ENCODE assay signal across 13 mouse cellular contexts in genomic region chr14:118226471-118227155, GRCm38 (mm10). TPM values are rescaled to one million over a fixed set of nuclear protein-coding genes. Genes with fewer than 3 reads are reported as not detected.
DNase-seq lines count a peak whose midpoint lies in the region; ATAC-seq lines count a peak whose summit lies in the region.
"Had no signal": no experiment of that assay in that cellular context is flagged by ENCODE, and none has a peak within 500 bp of the region (broad histone marks: within the 10 kb centered on the region; RNA-seq: fewer than 3 reads in every experiment).

No protein-coding gene starts in this region.

- peak overlapping the region; percentile 49 for H3K4me2 ChIP-seq in heart, embryonic 12.5 days
- H3K4me2 ChIP-seq in hindbrain, embryonic 13.5 days: peak overlapping the region; percentile 39

- no peak for DNase-seq in heart, adult 8-10 months (ENCODE audit: low spot score)
- DNase-seq in embryo, embryonic 9.5 days (ENCODE audit: extremely low spot score): peak; percentile 64
- DNase-seq in neural tube, embryonic 10.5 days (ENCODE audit: extremely low spot score, low spot score): peak; percentile 69
- DNase-seq in thymus, postnatal 10 days (ENCODE audit: low spot score in 2 of 2): no peak

- H3K27me3 ChIP-seq in heart, embryonic 12.5 days (replicated peaks): peaks cover 91% of the 10 kb centered on the region
- H3K27me3 ChIP-seq in hindbrain, embryonic 13.5 days: peaks cover 91% of the 10 kb centered on the region

- under 1% methylated on average over 21 of the region's 21 CpGs for WGBS in heart, embryonic 12.5 days
- WGBS in hindbrain, embryonic 13.5 days: under 1% methylated on average over 21 of the region's 21 CpGs

- no peaks in the 10 kb centered on the region for H3K9me3 ChIP-seq in heart, embryonic 12.5 days (replicated peaks)
- no peaks in the 10 kb centered on the region for H3K9me3 ChIP-seq in hindbrain, embryonic 13.5 days
- H3K9me3 ChIP-seq: embryonic facial prominence, embryonic 12.5 days had no signal

- no peak overlapping the region for H3K27ac ChIP-seq in heart, embryonic 12.5 days (ENCODE audit: poor library complexity, severe bottlenecking)
- no peak overlapping the region for H3K27ac ChIP-seq in hindbrain, embryonic 13.5 days
- H3K27ac ChIP-seq: embryonic facial prominence, embryonic 12.5 days had no signal

- ATAC-seq in heart, embryonic 12.5 days (ENCODE audit: insufficient number of reproducible peaks, low FRiP score): no peak
- no peak for ATAC-seq in hindbrain, embryonic 13.5 days (ENCODE audit: low FRiP score)
- ATAC-seq in megakaryocyte-erythroid progenitor cell, adult 5-6 weeks (replicated peaks; ENCODE audit: low FRiP score, low TSS enrichment, poor library complexity, severe bottlenecking): no peak
- no peak for ATAC-seq in CD4-positive, CD25-positive, alpha-beta regulatory T cell, adult 4 months

- H3K36me3 ChIP-seq in heart, embryonic 12.5 days: no peaks in the 10 kb centered on the region
- H3K36me3 ChIP-seq in hindbrain, embryonic 13.5 days: no peaks in the 10 kb centered on the region
- H3K36me3 ChIP-seq: embryonic facial prominence, embryonic 12.5 days had no signal

- no peak overlapping the region for H3K9ac ChIP-seq in heart, embryonic 12.5 days
- H3K9ac ChIP-seq in hindbrain, embryonic 13.5 days: no peak overlapping the region
- H3K9ac ChIP-seq: embryonic facial prominence, embryonic 12.5 days had no signal

- H3K4me3 ChIP-seq in heart, embryonic 12.5 days: no peak overlapping the region
- no peak overlapping the region for H3K4me3 ChIP-seq in hindbrain, embryonic 13.5 days

- peaks cover 21% of the 10 kb centered on the region for H3K4me1 ChIP-seq in heart, embryonic 12.5 days (replicated peaks)
- H3K4me1 ChIP-seq in hindbrain, embryonic 13.5 days (replicated peaks): peaks cover 45% of the 10 kb centered on the region

RNA-seq across cellular contexts. Expression of gene Sox21, which starts 10.2 kb away (rescaled TPM):
- 0.05 TPM in 1 of 2 replicates, not detected in the other for polyA plus RNA-seq in heart, embryonic 12.5 days (2016; fragmentation: Nextera tagmentation; extraction: Ambion mirVana)
- not detected for total RNA-seq in heart, adult 8-10 months (2022)
- 6.7 and 6.9 TPM in 2 replicates for polyA plus RNA-seq in hindbrain, embryonic 13.5 days (2015; fragmentation: Nextera tagmentation; extraction: Ambion mirVana)
- total RNA-seq in megakaryocyte-erythroid progenitor cell, adult 5-6 weeks (2014; fragmentation: Nextera tagmentation): not detected in 2 replicates
- total RNA-seq in megakaryocyte-erythroid progenitor cell, adult 5-6 weeks (2017): not detected in 2 replicates
- polyA plus RNA-seq in CD4-positive, CD25-positive, alpha-beta regulatory T cell, adult 4 months (2017; shearing (Covaris generic)): not detected
- polyA plus RNA-seq: spleen, adult 2 months had no signal

RNA-seq across cellular contexts. Expression of gene Gm9376, which starts 40.1 kb away (rescaled TPM):
- not detected in 2 replicates for polyA plus RNA-seq in heart, embryonic 12.5 days (2016; fragmentation: Nextera tagmentation; extraction: Ambion mirVana)
- not detected for total RNA-seq in heart, adult 8-10 months (2022)
- polyA plus RNA-seq in hindbrain, embryonic 13.5 days (2015; fragmentation: Nextera tagmentation; extraction: Ambion mirVana): not detected in 2 replicates
- total RNA-seq in megakaryocyte-erythroid progenitor cell, adult 5-6 weeks (2014; fragmentation: Nextera tagmentation): not detected in 2 replicates
- total RNA-seq in megakaryocyte-erythroid progenitor cell, adult 5-6 weeks (2017): not detected in 2 replicates
- polyA plus RNA-seq in CD4-positive, CD25-positive, alpha-beta regulatory T cell, adult 4 months (2017; shearing (Covaris generic)): not detected
- total RNA-seq: heart, adult 18-20 months; layer of hippocampus, adult 18-20 months had no signal
- polyA plus RNA-seq: embryonic facial prominence, embryonic 12.5 days; liver, embryonic 11.5 days; spleen, adult 2 months had no signal

Comparison
In these comparisons a context has a peak if more than half of its experiments do, and no peak if none do; other contexts are left out.
1. DNase-seq: peak in embryo, embryonic 9.5 days (single experiment) and neural tube, embryonic 10.5 days (single experiment); none in heart, adult 8-10 months (single experiment) and thymus, postnatal 10 days (0 of 2).